Mouse (Mus musculus): ENCODE measurements around the gene Immp2l.

The Immp2l gene

GRCm38 (mm10) chr12:41047085-41047766, 23.3 kb downstream of the Immp2l start:
- in situ Hi-C loops (cut with MboI, MseI), result no loop called here

DNA sequence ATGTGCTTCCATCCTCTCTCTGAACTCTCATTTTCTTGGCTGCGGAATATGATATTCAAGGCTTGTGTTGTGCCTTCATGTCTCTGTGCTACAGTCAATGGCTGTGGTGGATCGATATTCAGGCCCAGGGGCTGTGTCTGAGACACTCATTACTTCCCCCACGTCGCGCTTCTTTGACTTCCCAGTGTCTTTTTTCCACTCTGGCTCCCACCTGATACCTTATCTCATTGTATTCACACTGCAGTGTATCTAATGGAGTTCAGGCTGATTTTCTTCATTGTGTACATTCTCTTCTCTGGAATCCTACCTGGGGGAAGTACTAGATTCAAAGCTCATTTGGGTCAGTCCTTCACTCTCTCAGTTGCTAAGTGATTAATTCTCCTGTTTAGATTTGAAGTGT, 27.1 kb downstream of the Immp2l start:
- in situ Hi-C loops (cut with MboI, MseI), result no loop called here

DNA sequence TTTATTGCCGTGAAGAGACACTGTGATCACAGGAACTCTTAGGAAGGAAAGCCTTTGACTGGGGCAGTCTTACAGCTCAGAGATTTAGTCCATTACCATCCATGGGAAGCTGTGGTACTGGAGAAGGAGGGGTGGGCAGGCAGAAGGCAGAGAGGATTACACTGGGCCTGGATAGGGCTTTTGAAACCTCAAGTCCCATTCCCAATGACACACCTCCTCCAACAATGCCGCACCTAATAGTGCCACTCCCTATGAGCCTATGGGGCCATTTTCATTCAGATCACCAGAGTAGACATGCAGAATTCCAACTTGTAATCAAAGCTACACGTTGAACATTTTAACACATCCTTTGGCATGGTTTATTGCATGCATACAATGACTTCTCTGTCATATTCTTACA, 29.0 kb downstream of the Immp2l start:
- in situ Hi-C loops (cut with MboI, MseI), result no loop called here

DNA sequence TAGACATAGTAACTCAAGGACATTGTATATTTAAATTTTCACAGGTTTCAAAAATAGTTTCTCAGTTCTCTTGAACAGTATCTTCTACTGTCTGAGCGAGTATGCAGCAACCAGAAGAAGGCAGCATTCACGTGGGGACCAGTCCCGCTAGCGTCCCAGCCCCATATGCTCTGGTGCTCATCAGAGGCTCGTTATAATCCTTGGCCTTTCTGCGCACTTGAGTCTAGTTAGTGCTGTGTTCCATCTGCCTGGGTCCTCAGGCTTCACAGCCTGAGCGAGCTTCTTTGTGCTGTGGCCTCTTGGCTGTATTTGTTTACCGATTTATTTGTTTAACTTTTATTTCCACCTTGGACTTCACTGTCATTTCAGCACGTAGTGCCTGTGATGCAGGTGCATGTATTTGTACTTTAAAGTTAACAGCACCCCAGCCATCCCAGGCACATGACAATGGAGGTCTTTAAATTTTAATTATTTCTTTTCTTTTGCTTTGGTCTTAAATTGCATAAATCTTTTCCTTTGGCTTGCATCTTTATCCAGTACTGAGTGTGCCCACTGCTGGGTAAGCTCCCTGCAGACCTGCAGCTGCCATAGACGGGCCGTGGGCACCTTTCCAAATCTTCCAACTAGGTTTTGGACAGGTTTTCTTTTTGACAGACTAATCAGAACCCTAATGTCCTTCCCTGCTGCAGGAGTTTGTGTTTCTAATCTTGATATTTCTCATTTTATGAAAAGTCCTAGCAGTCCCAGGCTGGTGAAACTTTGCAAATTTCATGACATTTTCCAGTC, 30.3 kb downstream of the Immp2l start:
- in situ Hi-C loops (cut with MboI, MseI), result no loop called here

GRCm38 (mm10) chr12:41055941-41056340, 32.1 kb downstream of the Immp2l start:
- in situ Hi-C loops (cut with MboI, MseI), result no loop called here

- in situ Hi-C loops (cut with MboI, MseI), result no loop called here
Measured at GRCm38 (mm10) chr12:41063281-41063680, 39.4 kb downstream of the Immp2l start.

- in situ Hi-C loops (cut with MboI, MseI), result no loop called here
Measured at GRCm38 (mm10) chr12:41081843-41082242, 58.0 kb downstream of the Immp2l start.

DNA sequence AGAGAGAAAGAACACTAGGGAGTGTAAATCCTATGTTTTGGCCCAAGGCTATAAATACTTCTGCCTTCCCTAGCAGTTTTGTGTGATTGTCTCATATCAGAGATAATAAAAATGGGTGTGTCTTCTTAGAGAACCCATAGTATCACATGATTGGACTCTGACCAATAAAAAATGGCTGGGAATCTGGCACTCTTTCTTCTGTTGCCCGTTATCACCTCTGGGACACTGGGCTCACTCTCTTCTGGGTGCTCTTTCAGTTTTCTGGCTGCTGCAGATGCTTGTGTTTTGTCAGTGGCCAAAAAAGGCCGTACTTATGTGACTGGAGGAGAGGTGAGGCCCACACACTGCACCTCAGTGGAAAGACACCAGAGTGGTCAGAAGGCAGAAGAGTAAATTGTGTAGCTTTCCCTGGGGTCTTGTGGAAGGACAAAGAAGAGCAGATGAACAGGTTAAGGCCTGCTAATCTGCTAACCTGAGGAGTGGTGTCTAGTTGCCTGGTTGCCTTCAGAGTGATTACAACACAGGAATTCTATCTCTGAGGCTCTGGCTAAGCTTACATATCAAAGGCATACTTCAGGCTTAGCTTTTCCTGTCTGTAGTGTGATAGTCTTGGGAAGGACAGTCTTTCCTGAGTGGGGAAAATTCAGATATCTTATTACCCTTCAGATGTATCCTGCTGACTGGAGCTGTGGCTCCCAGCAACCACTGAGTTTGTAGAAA, 60.6 kb downstream of the Immp2l start:
- in situ Hi-C loops (cut with MboI, MseI), result no loop called here

DNA sequence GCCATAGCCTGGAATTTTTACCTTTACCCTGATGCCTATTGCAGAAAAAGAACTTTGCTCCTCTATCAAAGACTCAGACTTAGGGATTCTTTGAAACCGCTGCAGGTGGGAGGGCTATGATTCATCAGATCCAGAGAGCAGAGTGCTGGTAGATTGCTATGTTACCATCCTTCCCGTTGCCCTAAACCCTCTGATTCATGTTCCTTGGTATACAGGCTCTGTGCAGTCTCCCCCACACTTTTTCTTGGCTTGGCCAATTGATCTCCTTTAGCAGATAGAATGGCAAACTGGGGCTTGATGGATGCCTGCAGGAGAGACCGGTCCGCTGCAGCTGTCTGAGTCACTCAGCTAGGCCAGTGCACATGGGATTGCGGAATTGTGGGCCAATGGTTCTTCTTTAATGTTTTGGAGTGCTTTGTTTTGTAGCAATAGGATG, 66.1 kb downstream of the Immp2l start:
- in situ Hi-C loops (cut with MboI, MseI), result loop anchor here in 1 of 2 experiments (10.0 kb wide), 1 partner anchor 245 kb away; no protein-coding TSS in a partner anchor

- in situ Hi-C loops (cut with MboI, MseI), result loop anchor here in 1 of 2 experiments (10.0 kb wide), 1 partner anchor 246 kb away; no protein-coding TSS in a partner anchor
Measured at GRCm38 (mm10) chr12:41090771-41091170, 66.9 kb downstream of the Immp2l start.

DNA sequence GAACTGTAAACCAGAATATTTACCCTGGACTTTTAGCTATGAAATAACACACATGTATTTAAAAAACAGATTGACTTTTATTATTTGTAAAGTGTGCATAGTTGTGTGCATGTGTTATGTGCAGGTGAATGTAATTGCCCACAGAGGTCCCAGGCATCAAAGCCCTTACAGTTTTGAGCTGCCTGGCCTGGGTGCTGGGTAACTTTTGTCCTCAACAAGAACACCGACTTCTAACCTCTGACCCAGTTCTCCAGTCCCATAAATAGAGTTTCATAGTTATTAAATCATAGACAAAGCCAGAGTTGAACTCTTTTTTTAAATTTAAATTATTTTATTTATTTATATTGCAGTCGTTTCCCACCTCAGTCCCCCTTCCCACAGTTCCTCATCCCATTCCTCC, 67.4 kb downstream of the Immp2l start:
- in situ Hi-C loops (cut with MboI, MseI), result loop anchor here in 1 of 2 experiments (10.0 kb wide), 1 partner anchor 247 kb away; no protein-coding TSS in a partner anchor

DNA sequence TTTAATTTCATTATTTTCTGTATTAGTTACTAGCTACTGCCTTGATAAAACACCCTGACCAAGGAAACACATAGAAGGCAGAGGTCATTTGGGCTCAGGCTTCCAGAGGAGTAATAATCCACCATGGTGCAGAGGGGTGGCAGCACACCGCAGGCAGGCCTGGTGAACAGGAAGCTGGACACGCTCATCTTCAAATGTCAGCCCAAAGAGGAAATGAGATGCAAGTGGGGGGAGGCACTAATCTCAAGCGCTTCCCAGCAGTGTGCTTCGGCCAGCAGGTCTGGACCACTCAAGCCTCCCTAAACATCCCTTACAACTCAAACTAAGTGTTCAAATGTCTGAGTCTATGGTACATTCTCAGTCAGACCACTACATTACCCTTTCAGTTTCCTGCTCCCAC, 72.2 kb downstream of the Immp2l start:
- in situ Hi-C loops (cut with MboI, MseI), result loop anchor here in 1 of 2 experiments (10.0 kb wide), 1 partner anchor 251 kb away; no protein-coding TSS in a partner anchor

DNA sequence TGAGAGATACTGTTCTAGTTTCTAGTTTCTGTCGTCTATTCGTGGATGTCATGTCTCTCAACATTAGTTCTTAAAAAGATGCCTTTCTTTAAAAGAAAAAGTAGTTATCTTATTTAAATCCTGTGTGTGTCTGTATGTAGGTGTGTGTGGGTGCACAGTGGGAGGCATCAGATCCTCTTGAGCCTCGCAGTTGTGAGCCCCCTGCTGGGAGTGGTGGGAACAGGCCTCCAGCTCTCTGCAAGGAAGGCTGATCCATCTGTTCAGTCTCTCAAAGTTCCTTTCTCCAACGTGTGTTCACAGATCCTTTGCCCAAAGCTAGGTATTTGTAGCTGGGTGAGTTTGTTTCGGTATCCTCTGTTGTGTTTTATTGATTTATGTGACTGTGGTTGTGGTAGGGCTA, 73.5 kb downstream of the Immp2l start:
- in situ Hi-C loops (cut with MboI, MseI), result loop anchor here in 1 of 2 experiments (10.0 kb wide), 1 partner anchor 253 kb away; no protein-coding TSS in a partner anchor

- in situ Hi-C loops (cut with MboI, MseI), result loop anchor here in 1 of 2 experiments (25.0 kb wide), 1 partner anchor 2003 kb away; no protein-coding TSS in a partner anchor
Measured at GRCm38 (mm10) chr12:41109011-41109410, 85.1 kb downstream of the Immp2l start.

DNA sequence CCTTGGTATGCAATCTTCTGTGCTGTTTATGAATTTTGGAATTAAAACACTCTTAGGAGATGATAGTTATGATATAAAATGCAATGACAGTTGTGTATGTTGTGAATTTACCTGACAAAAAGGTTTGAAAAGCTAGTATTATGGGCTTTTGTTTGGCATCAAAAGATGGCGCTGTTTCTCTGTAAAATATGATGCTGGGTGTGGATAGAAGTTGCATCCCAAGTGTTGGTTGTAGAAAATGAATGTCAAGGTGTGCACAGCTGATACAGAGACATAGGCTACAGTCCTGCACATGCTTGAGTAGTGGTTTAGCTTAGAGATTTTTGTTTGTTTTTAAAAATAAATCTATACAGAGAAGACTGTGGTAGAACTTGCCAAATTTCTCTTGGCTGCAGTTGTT, 87.6 kb downstream of the Immp2l start:
- in situ Hi-C loops (cut with MboI, MseI), result loop anchor here in 1 of 2 experiments (25.0 kb wide), 1 partner anchor 2001 kb away; no protein-coding TSS in a partner anchor

- in situ Hi-C loops (cut with MboI, MseI), result loop anchor here in 1 of 2 experiments (25.0 kb wide), 1 partner anchor 2000 kb away; no protein-coding TSS in a partner anchor
Measured at GRCm38 (mm10) chr12:41112137-41112536, 88.2 kb downstream of the Immp2l start.

GRCm38 (mm10) chr12:41118358-41118757, 94.5 kb downstream of the Immp2l start:
- in situ Hi-C loops (cut with MboI, MseI), result loop anchor here in 1 of 2 experiments (25.0 kb wide), 1 partner anchor 1994 kb away; no protein-coding TSS in a partner anchor

DNA sequence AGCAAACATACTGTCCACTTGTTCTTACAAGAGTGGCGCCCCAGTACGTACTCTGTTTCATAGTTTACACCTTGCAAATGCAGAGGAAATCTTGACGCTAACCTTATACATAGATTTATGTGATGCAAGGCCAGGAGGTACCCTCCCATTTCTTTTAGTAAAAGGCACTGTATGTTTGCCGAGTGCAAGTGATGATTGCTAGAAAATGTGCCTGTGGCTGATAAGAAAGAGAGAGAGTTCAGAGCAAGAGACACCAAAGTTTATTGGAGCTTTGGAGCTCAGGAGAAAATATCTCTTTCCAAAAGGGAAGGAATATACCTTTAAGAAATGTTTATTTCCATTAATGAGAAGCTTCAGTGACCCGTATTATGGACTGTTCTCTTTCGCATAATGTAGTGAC, 95.8 kb downstream of the Immp2l start:
- in situ Hi-C loops (cut with MboI, MseI), result loop anchor here in 1 of 2 experiments (25.0 kb wide), 1 partner anchor 1993 kb away; no protein-coding TSS in a partner anchor

GRCm38 (mm10) chr12:41123207-41123606, 99.3 kb downstream of the Immp2l start:
- in situ Hi-C loops (cut with MboI, MseI), result loop anchor here in 1 of 2 experiments (25.0 kb wide), 1 partner anchor 1989 kb away; no protein-coding TSS in a partner anchor

- in situ Hi-C loops (cut with MboI, MseI), result no loop called here
Measured at GRCm38 (mm10) chr12:41134885-41135284, 111.0 kb downstream of the Immp2l start.

GRCm38 (mm10) chr12:41159543-41159942, 135.7 kb downstream of the Immp2l start:
- in situ Hi-C loops (cut with MboI, MseI), result no loop called here

All from T-helper 17 cell (primary cell).